In the genomic region with DNA sequence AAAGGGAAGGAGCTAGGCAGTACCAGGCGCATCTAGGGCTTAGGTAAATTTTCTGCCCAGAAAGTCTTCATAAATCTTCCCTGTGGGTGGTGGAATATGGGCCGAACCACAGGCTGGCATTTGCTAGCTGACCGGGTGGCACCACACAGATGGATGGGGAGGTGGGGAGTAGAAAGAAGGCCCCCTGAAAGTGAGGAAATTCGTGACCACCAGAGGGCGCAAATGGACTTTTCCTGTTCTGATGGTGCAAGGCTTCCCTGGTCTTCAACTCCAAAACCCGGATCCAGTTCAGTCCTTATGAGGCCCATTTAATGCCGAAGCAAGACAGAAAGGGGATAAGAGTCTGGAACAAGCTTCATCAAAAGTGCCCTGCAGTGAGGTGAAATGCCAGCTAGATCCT, we compare ENCODE assay signal across 8 mouse cellular contexts. TPM values are rescaled to one million over a fixed set of nuclear protein-coding genes. Genes with fewer than 3 reads are reported as not detected.
DNase-seq lines count a peak whose midpoint lies in the region; ATAC-seq and TF ChIP-seq lines count a peak whose summit lies in the region.
"Had no signal": no experiment of that assay in that cellular context is flagged by ENCODE, and none has a peak within 500 bp of the region (broad histone marks: within the 10 kb centered on the region; RNA-seq: fewer than 3 reads in every experiment).

No protein-coding gene starts in this region.

- no peak overlapping the region for H3K9ac ChIP-seq in lung, postnatal 0 days (replicated peaks; ENCODE audit: low read depth)
- H3K9ac ChIP-seq: liver, embryonic 15.5 days had no signal

- peaks cover 8% of the 10 kb centered on the region; the same call in 1 of the 2 replicates for H3K27me3 ChIP-seq in E14TG2a.4 (ENCODE audit: insufficient read depth, low read length)
- no peaks in the 10 kb centered on the region for H3K27me3 ChIP-seq in lung, postnatal 0 days (replicated peaks; ENCODE audit: insufficient read depth, low read length)

- H3K4me3 ChIP-seq in E14TG2a.4 (replicated peaks; ENCODE audit: low read length) = no peak overlapping the region
- H3K4me3 ChIP-seq in lung, postnatal 0 days (ENCODE audit: low read depth, low read length) = no peak overlapping the region
- H3K4me3 ChIP-seq: liver, embryonic 15.5 days had no signal

- no peak overlapping the region for H3K27ac ChIP-seq in lung, postnatal 0 days (ENCODE audit: low read length)
- H3K27ac ChIP-seq: liver, embryonic 15.5 days had no signal

- 9% methylated on average over 7 of the region's 7 CpGs for WGBS in lung, postnatal 0 days

- peaks cover under 1% of the 10 kb centered on the region; the same call in 1 of the 2 replicates for H3K36me3 ChIP-seq in E14TG2a.4 (ENCODE audit: insufficient read depth, low read length)
- H3K36me3 ChIP-seq in lung, postnatal 0 days (ENCODE audit: insufficient read depth, low read length) = no peaks in the 10 kb centered on the region
- H3K36me3 ChIP-seq: liver, embryonic 15.5 days had no signal

- DNase-seq in 416B (ENCODE audit: low read depth) = peak; percentile 76
- DNase-seq in cerebellum, adult 11-12 months = peak; percentile 70
- DNase-seq in gastrocnemius, adult 18-20 months (ENCODE audit: low spot score) = peak; percentile 66
- DNase-seq in kidney, postnatal 4 days = peak; percentile 83 to 85
- DNase-seq in lung, postnatal 0 days (ENCODE audit: low spot score) = peak; percentile 71
- DNase-seq in skeletal muscle tissue, adult 2 months (ENCODE audit: low read depth, low spot score) = peak; percentile 42

- no peak for TF ChIP-seq EP300 in lung, postnatal 0 days (IDR thresholded peaks at IDR 0.05)

- no peak for ATAC-seq in lung, postnatal 0 days

- H3K4me2 ChIP-seq in lung, postnatal 0 days (replicated peaks; ENCODE audit: low read depth, low read length) = no peak overlapping the region
- H3K4me2 ChIP-seq: liver, embryonic 15.5 days had no signal

- H3K4me1 ChIP-seq in E14TG2a.4 (replicated peaks; ENCODE audit: low read depth, low read length) = peaks cover 24% of the 10 kb centered on the region
- H3K4me1 ChIP-seq in lung, postnatal 0 days (ENCODE audit: insufficient read depth, low read depth, low read length) = peaks cover 2% of the 10 kb centered on the region; the same call in 1 of the 2 replicates

- TF ChIP-seq CTCF in E14TG2a.4 (conservative IDR thresholded peaks at IDR 0.05; ENCODE audit: low read length) = peak; percentile 70
- TF ChIP-seq CTCF in lung, postnatal 0 days (IDR thresholded peaks at IDR 0.05) = peak; percentile 80

- no peaks in the 10 kb centered on the region for H3K9me3 ChIP-seq in E14TG2a.4 (ENCODE audit: low read length)
- H3K9me3 ChIP-seq in lung, postnatal 0 days (ENCODE audit: low read length) = no peaks in the 10 kb centered on the region
- H3K9me3 ChIP-seq: liver, embryonic 15.5 days had no signal

RNA-seq across cellular contexts. Expression of a gene that starts 2.7 kb away (rescaled TPM):
- total RNA-seq in gastrocnemius, adult 18-20 months (2021) = 10 to 100 TPM; 64.3 to 70.9 TPM
- 34.7 and 38.1 TPM in 2 replicates for polyA plus RNA-seq in lung, postnatal 0 days (2015; fragmentation: Nextera tagmentation; extraction: Ambion mirVana)
